Mouse (Mus musculus) cortical plate, adult 2 months (tissue): ENCODE measurements around the gene Idnk.

Source experiments
- CTCF ChIP-seq: fragments of 200-500 bp; IDR thresholded peaks from 2 replicates; pipeline ENCODE4 v1.5.1; 2011; ENCODE audit warnings: mild to moderate bottlenecking, control low read depth, low read length; ENCODE audit not compliant: insufficient read depth; ENCODE audit errors: extremely low read depth
- POLR2A ChIP-seq: fragments of 200-500 bp; IDR thresholded peaks from 2 replicates; pipeline ENCODE4 v1.6.1; 2011; ENCODE audit warnings: mild to moderate bottlenecking, low read length, control low read depth; ENCODE audit not compliant: insufficient read depth; ENCODE audit errors: extremely low read depth

GRCm38 (mm10) chr13:58149629-58150028 lies 7.8 kb upstream of the Idnk start:
- TF ChIP-seq CTCF (no peak), POLR2A (no peak)
